Mouse (Mus musculus): Measurements from ENCODE around the gene Scarf1.

DNA sequence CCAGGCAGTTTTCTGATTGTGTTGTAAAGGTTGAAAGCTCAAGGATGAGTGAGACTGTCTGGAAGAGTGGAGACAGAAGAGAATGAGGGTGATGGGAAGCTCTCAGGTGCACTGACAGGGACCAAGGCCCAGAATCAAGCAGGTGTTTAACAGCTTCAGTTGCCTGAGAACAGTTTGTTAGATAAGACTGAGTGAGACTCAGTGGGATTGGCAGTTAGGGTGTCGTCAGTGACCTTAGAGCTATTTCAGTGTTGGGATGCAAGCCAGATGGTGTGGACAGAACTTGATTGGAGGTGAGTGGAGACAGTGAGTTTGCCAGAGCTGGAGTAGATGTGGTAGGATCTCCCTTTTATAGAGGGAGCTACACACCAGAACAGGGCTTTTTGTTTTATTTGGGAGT, 15.2 kb upstream of the Scarf1 start:
- TF ChIP-seq POLR2A (IDR thresholded peaks at IDR 0.05; ENCODE audit: low read depth, low read length): no peak; the same call in 1 of the 2 replicates
- TF ChIP-seq MYC (IDR thresholded peaks at IDR 0.05; ENCODE audit: low read depth, low read length): no peak

All from CH12.LX (cell line).